In genomic region chr13:95325907-95326550, GRCm38 (mm10) we compare ENCODE assay signal across 9 mouse cellular contexts. TPM values are rescaled to one million over a fixed set of nuclear protein-coding genes. Genes with fewer than 3 reads are reported as not detected.
DNase-seq lines count a peak whose midpoint lies in the region; ATAC-seq and TF ChIP-seq lines count a peak whose summit lies in the region.
"Had no signal": no experiment of that assay in that cellular context is flagged by ENCODE, and none has a peak within 500 bp of the region (broad histone marks: within the 10 kb centered on the region; RNA-seq: fewer than 3 reads in every experiment).

No protein-coding gene starts in this region.

- no peaks in the 10 kb centered on the region for H3K9me3 ChIP-seq in heart, embryonic 16.5 days (replicated peaks; ENCODE audit: control insufficient read depth, low read length)
- H3K9me3 ChIP-seq in hindbrain, embryonic 12.5 days (replicated peaks), result no peaks in the 10 kb centered on the region
- H3K9me3 ChIP-seq in midbrain, embryonic 12.5 days, result no peaks in the 10 kb centered on the region

- no peaks in the 10 kb centered on the region for H3K36me3 ChIP-seq in heart, embryonic 16.5 days (ENCODE audit: control insufficient read depth, insufficient read depth)
- H3K36me3 ChIP-seq in hindbrain, embryonic 12.5 days, result no peaks in the 10 kb centered on the region
- no peaks in the 10 kb centered on the region for H3K36me3 ChIP-seq in midbrain, embryonic 12.5 days

- H3K27me3 ChIP-seq in heart, embryonic 16.5 days (ENCODE audit: control insufficient read depth, insufficient read depth, low read length), result no peaks in the 10 kb centered on the region
- no peaks in the 10 kb centered on the region for H3K27me3 ChIP-seq in hindbrain, embryonic 12.5 days
- H3K27me3 ChIP-seq in midbrain, embryonic 12.5 days, result no peaks in the 10 kb centered on the region

- H3K4me1 ChIP-seq in heart, embryonic 16.5 days (ENCODE audit: control insufficient read depth, insufficient read depth, low read length), result peaks cover 22% of the 10 kb centered on the region
- H3K4me1 ChIP-seq in bone marrow, adult 2 months (ENCODE audit: control insufficient read depth, insufficient read depth, low read length), result no peaks in the 10 kb centered on the region; the same call in 1 of the 2 replicates
- peaks cover 29% of the 10 kb centered on the region for H3K4me1 ChIP-seq in hindbrain, embryonic 12.5 days
- H3K4me1 ChIP-seq in midbrain, embryonic 12.5 days, result peaks cover 34% of the 10 kb centered on the region

- intact Hi-C loops in heart, postnatal 25 days (cut with DNase I), result loop anchor here (2.0 kb wide), 1 partner anchor 49 kb away; the partner anchor contains the start of gene Aggf1

- H3K9ac ChIP-seq in heart, embryonic 16.5 days (ENCODE audit: low read length), result peak overlapping the region; percentile 99
- H3K9ac ChIP-seq in hindbrain, embryonic 12.5 days, result peak overlapping the region; percentile 96
- peak overlapping the region; percentile 95 for H3K9ac ChIP-seq in midbrain, embryonic 12.5 days (replicated peaks)

- peak overlapping the region; percentile 98 for H3K27ac ChIP-seq in heart, embryonic 16.5 days (ENCODE audit: low read length)
- no peak overlapping the region for H3K27ac ChIP-seq in bone marrow, adult 2 months (ENCODE audit: control insufficient read depth, insufficient read depth, low read depth, low read length, poor library complexity)
- peak overlapping the region; percentile 96 for H3K27ac ChIP-seq in hindbrain, embryonic 12.5 days
- H3K27ac ChIP-seq in midbrain, embryonic 12.5 days (replicated peaks), result peak overlapping the region; percentile 91

- 11% methylated on average over 5 of the region's 5 CpGs for WGBS in heart, embryonic 16.5 days
- WGBS in bone marrow, adult 2 months, result 13% methylated on average over 5 of the region's 5 CpGs
- WGBS in hindbrain, embryonic 12.5 days, result 19% methylated on average over 5 of the region's 5 CpGs
- WGBS in midbrain, embryonic 12.5 days, result 16% methylated on average over 5 of the region's 5 CpGs

- ATAC-seq in heart, embryonic 16.5 days (replicated peaks; ENCODE audit: extremely low read depth, insufficient read depth, low FRiP score), result no peak
- no peak for ATAC-seq in hindbrain, embryonic 12.5 days (ENCODE audit: low FRiP score)
- ATAC-seq in midbrain, embryonic 12.5 days (ENCODE audit: low FRiP score, low read depth), result no peak

- H3K4me3 ChIP-seq in heart, embryonic 16.5 days (ENCODE audit: low read length), result peak overlapping the region; percentile 93
- peak overlapping the region; percentile 67 for H3K4me3 ChIP-seq in bone marrow, adult 2 months (replicated peaks; ENCODE audit: control insufficient read depth, low read depth, low read length)
- peak overlapping the region; percentile 77 for H3K4me3 ChIP-seq in hindbrain, embryonic 12.5 days
- peak overlapping the region; percentile 82 for H3K4me3 ChIP-seq in midbrain, embryonic 12.5 days

- no peak for TF ChIP-seq POLR2A in bone marrow, adult 2 months (IDR thresholded peaks at IDR 0.05; ENCODE audit: borderline replicate concordance, control insufficient read depth, low read depth, low read length)

- peak overlapping the region; percentile 85 for H3K4me2 ChIP-seq in heart, embryonic 16.5 days (ENCODE audit: low read depth, low read length)
- H3K4me2 ChIP-seq in hindbrain, embryonic 12.5 days (replicated peaks), result peak overlapping the region; percentile 76
- H3K4me2 ChIP-seq in midbrain, embryonic 12.5 days (replicated peaks), result peak overlapping the region; percentile 68

- no peak for TF ChIP-seq CTCF in bone marrow, adult 2 months (IDR thresholded peaks at IDR 0.05; ENCODE audit: control insufficient read depth, insufficient read depth, low read length)

- DNase-seq in heart, postnatal 25 days (ENCODE audit: low spot score), result no peak
- no peak for DNase-seq in spleen, postnatal 14 days (ENCODE audit: low spot score in 2 of 2)
- DNase-seq in T-cell, adult 2 months (ENCODE audit: low spot score), result no peak
- DNase-seq in retina, postnatal 1 day, result no peak

RNA-seq across cellular contexts. Expression of gene Zbed3, which starts 2.6 kb away (rescaled TPM):
- polyA plus RNA-seq in heart, embryonic 16.5 days (2015; fragmentation: Nextera tagmentation; extraction: Ambion mirVana), result 50.3 and 53.2 TPM in 2 replicates
- total RNA-seq in heart, postnatal 25 days (2021), result 10 to 100 TPM; 15.1 to 16.2 TPM
- 1.8 and 4.0 TPM in 2 replicates for polyA plus RNA-seq in bone marrow, adult 2 months (2011; ENCODE audit: insufficient read depth, insufficient read length, low replicate concordance, missing spikeins)
- 67.7 and 74.5 TPM in 2 replicates for polyA plus RNA-seq in hindbrain, embryonic 12.5 days (2016; fragmentation: Nextera tagmentation; extraction: Ambion mirVana)
- 53.1 and 62.3 TPM in 2 replicates for polyA plus RNA-seq in midbrain, embryonic 12.5 days (2016; fragmentation: Nextera tagmentation; extraction: Ambion mirVana)
- total RNA-seq: MEL had no signal

RNA-seq across cellular contexts. Expression of gene Aggf1, which starts 49.1 kb away (rescaled TPM):
- polyA plus RNA-seq in heart, embryonic 16.5 days (2015; fragmentation: Nextera tagmentation; extraction: Ambion mirVana), result 23.1 and 24.0 TPM in 2 replicates
- total RNA-seq in heart, postnatal 25 days (2021), result 10 to 100 TPM; 19.2 to 21.4 TPM
- 13.0 and 23.6 TPM in 2 replicates for polyA plus RNA-seq in bone marrow, adult 2 months (2011; ENCODE audit: insufficient read depth, insufficient read length, low replicate concordance, missing spikeins)
- 51.3 and 52.8 TPM in 2 replicates for polyA plus RNA-seq in hindbrain, embryonic 12.5 days (2016; fragmentation: Nextera tagmentation; extraction: Ambion mirVana)
- 54.9 and 58.6 TPM in 2 replicates for polyA plus RNA-seq in midbrain, embryonic 12.5 days (2016; fragmentation: Nextera tagmentation; extraction: Ambion mirVana)

Comparison
In these comparisons a context has a peak if more than half of its experiments do, and no peak if none do; other contexts are left out.
1. RNA of gene Zbed3, which starts 2.6 kb away (polyA plus RNA-seq): 67.7 to 74.5 TPM in hindbrain, embryonic 12.5 days, 53.1 to 62.3 TPM in midbrain, embryonic 12.5 days and 50.3 to 53.2 TPM in heart, embryonic 16.5 days; 1.8 to 4.0 TPM in bone marrow, adult 2 months; every median in the first group is over 10 times any median in the second.
2. Peak in every context shown above with its lines, with median percentiles within 50 percentile points of each other: H3K4me2 ChIP-seq, H3K4me3 ChIP-seq and H3K9ac ChIP-seq.